Mouse (Mus musculus) bone marrow, adult 2 months (tissue): ENCODE data around the gene Pdss2.

ENCODE experiments used
- CTCF ChIP-seq: fragments of 200-500 bp; IDR thresholded peaks from 2 replicates; pipeline ENCODE4 v1.5.1; 2011; ENCODE audit warnings: low read length, control low read depth; ENCODE audit not compliant: control insufficient read depth, insufficient read depth
- POLR2A ChIP-seq: fragments of 200-500 bp; IDR thresholded peaks from 2 replicates; pipeline ENCODE4 v1.6.1; 2011; ENCODE audit warnings: low read depth, mild to moderate bottlenecking, control low read depth, low read length, borderline replicate concordance; ENCODE audit not compliant: control insufficient read depth

DNA sequence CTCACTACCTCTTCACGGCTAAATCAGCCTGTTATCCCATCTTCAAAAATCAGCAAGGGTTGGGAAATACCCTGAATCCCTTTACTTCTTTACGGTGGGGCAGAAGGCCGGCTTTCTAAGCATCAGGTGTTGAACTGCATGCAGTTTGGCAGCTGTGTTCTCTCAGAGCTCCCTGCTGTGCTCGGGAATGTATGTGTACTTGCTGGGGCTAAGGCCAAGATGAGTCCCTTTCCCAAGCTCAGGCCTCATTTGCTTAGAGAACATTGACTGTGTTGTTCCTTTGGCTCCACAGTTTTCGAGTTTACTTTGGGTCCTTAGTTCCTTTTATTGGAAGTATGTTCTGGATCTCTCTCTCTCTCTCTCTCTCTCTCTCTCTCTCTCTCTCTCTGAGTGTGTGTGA is 26.7 kb downstream of the Pdss2 start:
- TF ChIP-seq POLR2A, result no peak
- TF ChIP-seq CTCF, result no peak
